Mouse (Mus musculus) heart, postnatal 0 days (tissue): Measurements from ENCODE around the gene Dab1.

Experiments used
- CTCF ChIP-seq: IDR thresholded peaks from 2 replicates; pipeline ENCODE4 v1.5.1; 2016; ENCODE audit warnings: antibody characterized with exemption, control low read depth, low read depth
- EP300 ChIP-seq: IDR thresholded peaks from 2 replicates; pipeline ENCODE4 v1.6.1; 2016; ENCODE audit warnings: antibody characterized with exemption, low read depth

GRCm38 (mm10) chr4:104579946-104580544 is 960.9 kb downstream of the Dab1 start:
- TF ChIP-seq EP300 = no peak
- TF ChIP-seq CTCF = no peak
